Mouse (Mus musculus): Measurements from ENCODE around the gene Gpr119.

DNA sequence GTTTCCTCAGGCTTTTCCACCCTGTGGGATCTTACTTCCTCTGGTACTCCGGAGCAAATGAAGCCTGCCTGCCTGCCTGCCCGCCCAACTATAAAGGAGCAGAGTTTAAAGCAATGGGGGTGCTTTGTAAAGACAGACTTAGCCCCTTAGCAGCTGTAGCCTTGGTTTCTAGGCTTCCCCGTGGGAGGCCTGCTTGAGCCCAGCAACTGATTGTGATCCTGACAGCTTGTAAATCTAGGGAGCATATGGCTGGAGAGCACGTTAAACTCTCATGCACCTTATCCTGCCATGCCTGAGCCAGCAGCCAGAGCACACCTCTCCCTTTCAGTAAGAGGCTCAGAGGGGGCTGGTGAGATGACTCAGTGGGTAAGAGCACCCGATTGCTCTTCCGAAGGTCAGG is 7.5 kb downstream of the Gpr119 start:
- TF ChIP-seq POLR2A (IDR thresholded peaks at IDR 0.05; ENCODE audit: extremely low read depth, insufficient read depth, low read length) (no peak), CTCF (IDR thresholded peaks at IDR 0.05; ENCODE audit: low read depth, low read length) (no peak)
